Mouse (Mus musculus): ENCODE measurements around the gene Snrpd2. TPM values are rescaled to one million over a fixed set of nuclear protein-coding genes. Genes with fewer than 3 reads are reported as not detected.

The Snrpd2 gene
- polyA plus RNA-seq, 1 experiment from 2014 or later = 143 TPM

GRCm38 (mm10) chr7:19165656-19166423, 16.3 kb downstream of the Snrpd2 start, which contains the start of gene Gipr:
TSS of gene Gipr (minus strand) at chr7:19166127.
- no peak within 1 kb of the TSS for H3K4me3 ChIP-seq (ENCODE audit: low read depth, low read length)
- DNase-seq (ENCODE audit: low spot score) (peak; percentile 31), ATAC-seq (ENCODE audit: low FRiP score) (peak; percentile 31; the same call in 1 of the 2 replicates)
- no peaks in the 10 kb centered on the region for H3K36me3 ChIP-seq (ENCODE audit: control insufficient read depth, insufficient read depth, low read length)
- H3K4me2 ChIP-seq (replicated peaks; ENCODE audit: low read depth, low read length) = no peak within 1 kb of the TSS
- no peak within 1 kb of the TSS for H3K27ac ChIP-seq (ENCODE audit: low read depth, low read length)
- no peaks in the 10 kb centered on the region for H3K9me3 ChIP-seq (ENCODE audit: control insufficient read depth, low read length)
- WGBS = 15% methylated on average over 14 of the region's 14 CpGs
- H3K9ac ChIP-seq (ENCODE audit: low read depth, low read length) = no peak within 1 kb of the TSS
- peaks cover 14% of the 10 kb centered on the region for H3K27me3 ChIP-seq (ENCODE audit: control insufficient read depth, insufficient read depth, low read length)
- peaks cover 7% of the 10 kb centered on the region for H3K4me1 ChIP-seq (replicated peaks; ENCODE audit: control insufficient read depth, insufficient read depth, low read length)

GRCm38 (mm10) chr7:19166990-19167389, 17.5 kb downstream of the Snrpd2 start:
- 85% methylated on average over 3 of the region's 3 CpGs for WGBS
- Histone ChIP-seq H3K27ac (ENCODE audit: low read depth, low read length) (no peak overlapping the region), H3K4me3 (ENCODE audit: low read depth, low read length) (no peak overlapping the region), H3K9me3 (ENCODE audit: control insufficient read depth, low read length) (no peaks in the 10 kb centered on the region), H3K27me3 (ENCODE audit: control insufficient read depth, insufficient read depth, low read length) (peaks cover 14% of the 10 kb centered on the region), H3K4me2 (replicated peaks; ENCODE audit: low read depth, low read length) (no peak overlapping the region), H3K4me1 (replicated peaks; ENCODE audit: control insufficient read depth, insufficient read depth, low read length) (peaks cover 7% of the 10 kb centered on the region), H3K9ac (ENCODE audit: low read depth, low read length) (no peak overlapping the region), H3K36me3 (ENCODE audit: control insufficient read depth, insufficient read depth, low read length) (no peaks in the 10 kb centered on the region)
- ATAC-seq (ENCODE audit: low FRiP score) (no peak), DNase-seq (ENCODE audit: low spot score) (no peak)

DNA sequence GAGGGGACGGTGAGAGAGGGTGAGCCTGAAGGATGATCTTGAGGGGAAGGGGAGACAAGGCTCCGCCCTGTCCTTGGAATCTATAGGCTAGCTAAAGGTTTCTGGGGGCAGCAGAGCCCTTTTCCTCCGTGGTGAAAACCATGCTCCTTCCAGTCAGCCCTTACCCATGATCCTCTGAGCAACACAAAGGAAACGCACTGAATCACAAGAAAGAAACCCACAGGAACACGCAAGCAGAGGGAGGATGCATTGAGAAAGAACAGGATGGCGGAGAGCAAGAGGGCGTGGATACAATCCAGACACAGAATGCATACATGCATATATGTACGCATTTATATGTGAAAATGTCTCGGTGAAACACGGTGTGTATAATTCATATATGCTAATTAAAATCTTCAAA, 20.0 kb downstream of the Snrpd2 start:
- H3K9ac ChIP-seq (ENCODE audit: low read depth, low read length) = no peak overlapping the region
- no peaks in the 10 kb centered on the region for H3K9me3 ChIP-seq (ENCODE audit: control insufficient read depth, low read length)
- no peak for ATAC-seq (ENCODE audit: low FRiP score)
- 64% methylated on average over 10 of the region's 10 CpGs for WGBS
- no peaks in the 10 kb centered on the region for H3K36me3 ChIP-seq (ENCODE audit: control insufficient read depth, insufficient read depth, low read length)
- peaks cover 5% of the 10 kb centered on the region for H3K4me1 ChIP-seq (replicated peaks; ENCODE audit: control insufficient read depth, insufficient read depth, low read length)
- H3K4me2 ChIP-seq (replicated peaks; ENCODE audit: low read depth, low read length) = no peak overlapping the region
- no peak overlapping the region for H3K27ac ChIP-seq (ENCODE audit: low read depth, low read length)
- peaks cover 8% of the 10 kb centered on the region for H3K27me3 ChIP-seq (ENCODE audit: control insufficient read depth, insufficient read depth, low read length)
- no peak overlapping the region for H3K4me3 ChIP-seq (ENCODE audit: low read depth, low read length)
- no peak for DNase-seq (ENCODE audit: low spot score)

DNA sequence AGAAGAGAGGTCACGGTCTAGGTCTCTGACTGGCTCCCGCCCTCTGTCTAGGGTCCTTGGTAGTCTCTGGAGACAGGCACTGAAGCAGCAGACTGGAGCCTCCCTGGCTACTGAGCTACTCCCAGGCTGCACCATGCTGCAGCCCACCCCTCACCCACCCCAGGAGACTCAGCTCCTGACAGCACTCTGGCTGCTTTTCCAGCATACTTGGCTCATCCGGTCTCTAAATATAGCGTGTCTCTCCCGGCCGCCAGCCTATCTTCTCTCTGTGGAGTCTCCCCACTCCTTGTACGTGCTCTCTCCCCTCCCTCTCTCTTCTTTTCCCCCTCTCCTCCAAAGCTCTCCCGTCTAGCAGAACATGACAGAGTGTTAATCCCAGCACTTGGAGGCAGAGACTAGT, 20.6 kb downstream of the Snrpd2 start:
- Histone ChIP-seq H3K36me3 (ENCODE audit: control insufficient read depth, insufficient read depth, low read length) (no peaks in the 10 kb centered on the region), H3K4me2 (replicated peaks; ENCODE audit: low read depth, low read length) (no peak overlapping the region), H3K27me3 (ENCODE audit: control insufficient read depth, insufficient read depth, low read length) (peaks cover 2% of the 10 kb centered on the region), H3K9ac (ENCODE audit: low read depth, low read length) (peak overlapping the region; percentile 7; the same call in 1 of the 2 replicates), H3K4me1 (replicated peaks; ENCODE audit: control insufficient read depth, insufficient read depth, low read length) (peaks cover 3% of the 10 kb centered on the region), H3K4me3 (ENCODE audit: low read depth, low read length) (no peak overlapping the region), H3K27ac (ENCODE audit: low read depth, low read length) (no peak overlapping the region), H3K9me3 (ENCODE audit: control insufficient read depth, low read length) (no peaks in the 10 kb centered on the region)
- WGBS = 75% methylated on average over 8 of the region's 8 CpGs
- no peak for ATAC-seq (ENCODE audit: low FRiP score)
- no peak for DNase-seq (ENCODE audit: low spot score)

DNA sequence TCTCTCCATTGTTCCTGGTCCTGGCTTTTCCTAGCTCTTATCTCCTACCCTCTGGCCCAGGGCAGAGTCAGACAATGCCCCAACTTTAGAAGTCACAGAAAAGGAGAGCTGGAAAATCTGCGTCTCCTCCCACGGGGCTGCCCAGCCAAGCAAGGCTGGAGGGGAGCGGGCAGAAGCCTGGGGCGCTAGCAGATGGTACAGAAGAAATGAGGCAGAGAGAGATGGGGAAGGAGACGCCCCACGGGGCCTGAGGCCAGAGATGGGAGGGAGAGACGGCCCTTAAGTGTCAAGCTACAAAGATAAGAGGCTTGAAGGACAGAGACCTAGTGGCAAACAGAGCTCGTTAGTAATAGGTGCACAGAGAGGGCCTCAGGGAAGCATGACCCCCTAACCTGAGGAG, 22.3 kb downstream of the Snrpd2 start:
- H3K27ac ChIP-seq (ENCODE audit: low read depth, low read length) = 0 out of 2 replicates have a peak overlapping the region, but pooled peaks have one; percentile 31
- DNase-seq (ENCODE audit: low spot score) (no peak), ATAC-seq (ENCODE audit: low FRiP score) (no peak)
- 64% methylated on average over 8 of the region's 8 CpGs for WGBS
- no peaks in the 10 kb centered on the region for H3K4me1 ChIP-seq (replicated peaks; ENCODE audit: control insufficient read depth, insufficient read depth, low read length)
- H3K9ac ChIP-seq (ENCODE audit: low read depth, low read length) = no peak overlapping the region
- H3K27me3 ChIP-seq (ENCODE audit: control insufficient read depth, insufficient read depth, low read length) = peaks cover 12% of the 10 kb centered on the region
- H3K4me3 ChIP-seq (ENCODE audit: low read depth, low read length) = no peak overlapping the region
- H3K9me3 ChIP-seq (ENCODE audit: control insufficient read depth, low read length) = no peaks in the 10 kb centered on the region
- no peak overlapping the region for H3K4me2 ChIP-seq (replicated peaks; ENCODE audit: low read depth, low read length)
- H3K36me3 ChIP-seq (ENCODE audit: control insufficient read depth, insufficient read depth, low read length) = no peaks in the 10 kb centered on the region

- H3K4me1 ChIP-seq (replicated peaks; ENCODE audit: control insufficient read depth, insufficient read depth, low read length) = peaks cover 1% of the 10 kb centered on the region; the same call in 1 of the 2 replicates
- H3K27ac ChIP-seq (ENCODE audit: low read depth, low read length) = no peak overlapping the region
- peak overlapping the region; percentile 41 for H3K9ac ChIP-seq (ENCODE audit: low read depth, low read length)
Measured at GRCm38 (mm10) chr7:19172874-19173273, 23.4 kb downstream of the Snrpd2 start.

GRCm38 (mm10) chr7:19175708-19176515, 26.4 kb downstream of the Snrpd2 start, which contains the start of gene Eml2:
TSS of gene Eml2 (plus strand) at chr7:19176421.
- Histone ChIP-seq H3K27me3 (ENCODE audit: control insufficient read depth, insufficient read depth, low read length) (peaks cover 41% of the 10 kb centered on the region), H3K36me3 (ENCODE audit: control insufficient read depth, insufficient read depth, low read length) (no peaks in the 10 kb centered on the region), H3K4me1 (replicated peaks; ENCODE audit: control insufficient read depth, insufficient read depth, low read length) (peaks cover 5% of the 10 kb centered on the region; the same call in 1 of the 2 replicates), H3K9me3 (ENCODE audit: control insufficient read depth, low read length) (no peaks in the 10 kb centered on the region), H3K4me3 (ENCODE audit: low read depth, low read length) (peak within 1 kb of the TSS; percentile 37), H3K27ac (ENCODE audit: low read depth, low read length) (0 out of 2 replicates have a peak within 1 kb of the TSS, but pooled peaks have one; percentile 32), H3K9ac (ENCODE audit: low read depth, low read length) (peak within 1 kb of the TSS; percentile 44), H3K4me2 (replicated peaks; ENCODE audit: low read depth, low read length) (peak within 1 kb of the TSS; percentile 60)
- DNase-seq (ENCODE audit: low spot score) (peak; percentile 77), ATAC-seq (ENCODE audit: low FRiP score) (peak; percentile 91)
- WGBS = under 1% methylated on average over 30 of the region's 30 CpGs

More at GRCm38 (mm10) chr7:19172874-19173273, 23.4 kb downstream of the Snrpd2 start:
- Histone ChIP-seq H3K27me3 (ENCODE audit: control insufficient read depth, insufficient read depth, low read length) (peaks cover 23% of the 10 kb centered on the region), H3K9me3 (ENCODE audit: control insufficient read depth, low read length) (no peaks in the 10 kb centered on the region), H3K4me3 (ENCODE audit: low read depth, low read length) (peak overlapping the region; percentile 26), H3K36me3 (ENCODE audit: control insufficient read depth, insufficient read depth, low read length) (no peaks in the 10 kb centered on the region), H3K4me2 (replicated peaks; ENCODE audit: low read depth, low read length) (peak overlapping the region; percentile 49)
- ATAC-seq (ENCODE audit: low FRiP score) (peak; percentile 27; the same call in 1 of the 2 replicates), DNase-seq (ENCODE audit: low spot score) (peak; percentile 93)
- 2% methylated on average over 17 of the region's 17 CpGs for WGBS

DNA sequence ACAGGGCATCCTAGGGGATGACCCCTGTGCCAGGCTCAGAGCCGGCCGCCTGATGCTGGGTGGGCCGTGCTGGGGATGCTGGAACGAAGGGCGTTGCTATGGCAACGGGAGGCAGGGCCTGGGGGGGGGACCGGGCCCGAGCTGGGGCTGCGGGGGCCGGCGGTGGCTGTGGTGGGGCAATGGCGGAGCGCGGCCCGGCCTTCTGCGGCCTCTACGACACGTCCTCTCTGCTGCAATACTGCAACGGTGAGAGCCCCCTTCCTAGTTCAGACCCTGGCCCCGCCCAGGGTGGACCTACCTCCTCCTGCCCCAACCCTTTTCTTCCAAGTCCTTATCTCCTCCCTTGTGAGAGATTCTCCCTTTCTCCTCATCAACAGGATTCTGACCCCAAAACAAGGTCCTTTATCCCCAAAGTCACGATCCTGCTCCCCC, 27.0 kb downstream of the Snrpd2 start:
- peak overlapping the region; percentile 44 for H3K9ac ChIP-seq (ENCODE audit: low read depth, low read length)
- ATAC-seq (ENCODE audit: low FRiP score) = peak; percentile 37; the same call in 1 of the 2 replicates
- H3K4me1 ChIP-seq (replicated peaks; ENCODE audit: control insufficient read depth, insufficient read depth, low read length) = peaks cover 5% of the 10 kb centered on the region; the same call in 1 of the 2 replicates
- H3K27me3 ChIP-seq (ENCODE audit: control insufficient read depth, insufficient read depth, low read length) = peaks cover 41% of the 10 kb centered on the region
- no peaks in the 10 kb centered on the region for H3K36me3 ChIP-seq (ENCODE audit: control insufficient read depth, insufficient read depth, low read length)
- no peak for DNase-seq (ENCODE audit: low spot score)
- 0 out of 2 replicates have a peak overlapping the region, but pooled peaks have one; percentile 32 for H3K27ac ChIP-seq (ENCODE audit: low read depth, low read length)
- H3K4me2 ChIP-seq (replicated peaks; ENCODE audit: low read depth, low read length) = peak overlapping the region; percentile 60
- H3K9me3 ChIP-seq (ENCODE audit: control insufficient read depth, low read length) = no peaks in the 10 kb centered on the region
- WGBS = 3% methylated on average over 17 of the region's 21 CpGs
- peak overlapping the region; percentile 37 for H3K4me3 ChIP-seq (ENCODE audit: low read depth, low read length)
